Comparison of ENCODE assay signal across 8 mouse cellular contexts in genomic region chr9:57504891-57505290, GRCm38 (mm10). TPM values are rescaled to one million over a fixed set of nuclear protein-coding genes. Genes with fewer than 3 reads are reported as not detected.
DNase-seq lines count a peak whose midpoint lies in the region; ATAC-seq lines count a peak whose summit lies in the region.

No protein-coding gene starts in this region.

- no peak overlapping the region for H3K4me3 ChIP-seq in liver, embryonic 11.5 days (ENCODE audit: low read depth, low read length)
- H3K4me3 ChIP-seq in forebrain, embryonic 15.5 days, result peak overlapping the region; percentile 46
- 0 out of 2 replicates have a peak overlapping the region, but pooled peaks have one; percentile 49 for H3K4me3 ChIP-seq in limb, embryonic 15.5 days
- H3K4me3 ChIP-seq in neural tube, embryonic 15.5 days (replicated peaks), result peak overlapping the region; percentile 51

- H3K4me1 ChIP-seq in liver, embryonic 11.5 days (replicated peaks; ENCODE audit: control insufficient read depth, insufficient read depth, low read length), result peaks cover 36% of the 10 kb centered on the region
- H3K4me1 ChIP-seq in forebrain, embryonic 15.5 days, result peaks cover 62% of the 10 kb centered on the region
- peaks cover 32% of the 10 kb centered on the region for H3K4me1 ChIP-seq in limb, embryonic 15.5 days
- peaks cover 63% of the 10 kb centered on the region for H3K4me1 ChIP-seq in neural tube, embryonic 15.5 days

- H3K36me3 ChIP-seq in liver, embryonic 11.5 days (ENCODE audit: control insufficient read depth, insufficient read depth, low read length), result no peaks in the 10 kb centered on the region
- no peaks in the 10 kb centered on the region for H3K36me3 ChIP-seq in forebrain, embryonic 15.5 days
- H3K36me3 ChIP-seq in limb, embryonic 15.5 days, result no peaks in the 10 kb centered on the region
- no peaks in the 10 kb centered on the region for H3K36me3 ChIP-seq in neural tube, embryonic 15.5 days

- H3K9me3 ChIP-seq in liver, embryonic 11.5 days (ENCODE audit: control insufficient read depth, low read length), result no peaks in the 10 kb centered on the region
- no peaks in the 10 kb centered on the region for H3K9me3 ChIP-seq in forebrain, embryonic 15.5 days
- no peaks in the 10 kb centered on the region for H3K9me3 ChIP-seq in limb, embryonic 15.5 days
- H3K9me3 ChIP-seq in neural tube, embryonic 15.5 days (replicated peaks), result no peaks in the 10 kb centered on the region

- peaks cover 71% of the 10 kb centered on the region for H3K27me3 ChIP-seq in liver, embryonic 11.5 days (replicated peaks; ENCODE audit: control insufficient read depth, insufficient read depth, low read length)
- H3K27me3 ChIP-seq in forebrain, embryonic 15.5 days, result peaks cover 34% of the 10 kb centered on the region
- peaks cover 69% of the 10 kb centered on the region for H3K27me3 ChIP-seq in limb, embryonic 15.5 days
- H3K27me3 ChIP-seq in neural tube, embryonic 15.5 days (replicated peaks), result peaks cover 38% of the 10 kb centered on the region

- WGBS in liver, embryonic 11.5 days, result 43% methylated on average over 10 of the region's 10 CpGs
- 51% methylated on average over 10 of the region's 10 CpGs for WGBS in forebrain, embryonic 15.5 days
- 52% methylated on average over 10 of the region's 10 CpGs for WGBS in limb, embryonic 15.5 days
- WGBS in neural tube, embryonic 15.5 days, result 51% methylated on average over 10 of the region's 10 CpGs

- no peak overlapping the region for H3K27ac ChIP-seq in liver, embryonic 11.5 days (ENCODE audit: low read depth, low read length)
- peak overlapping the region; percentile 79 for H3K27ac ChIP-seq in forebrain, embryonic 15.5 days (replicated peaks)
- H3K27ac ChIP-seq in limb, embryonic 15.5 days, result no peak overlapping the region
- peak overlapping the region; percentile 74; the same call in 1 of the 2 replicates for H3K27ac ChIP-seq in neural tube, embryonic 15.5 days (replicated peaks)

- peak overlapping the region; percentile 43 for H3K4me2 ChIP-seq in liver, embryonic 11.5 days
- peak overlapping the region; percentile 90 for H3K4me2 ChIP-seq in forebrain, embryonic 15.5 days (replicated peaks)
- H3K4me2 ChIP-seq in limb, embryonic 15.5 days, result peak overlapping the region; percentile 98; the same call in 1 of the 2 replicates
- peak overlapping the region; percentile 93 for H3K4me2 ChIP-seq in neural tube, embryonic 15.5 days

- ATAC-seq in liver, embryonic 11.5 days (replicated peaks; ENCODE audit: low FRiP score), result no peak
- ATAC-seq in forebrain, embryonic 15.5 days (replicated peaks), result no peak
- ATAC-seq in limb, embryonic 15.5 days (ENCODE audit: insufficient number of reproducible peaks, low FRiP score, low TSS enrichment, low read depth), result no peak
- no peak for ATAC-seq in neural tube, embryonic 15.5 days (ENCODE audit: low FRiP score)

- DNase-seq in liver, embryonic 11.5 days (ENCODE audit: low spot score), result no peak
- DNase-seq in liver (no peak), MN1 (ENCODE audit: low spot score) (no peak)
- DNase-seq in cerebellum, adult 9-11 months, result no peak
- DNase-seq in testis, postnatal 14 days (ENCODE audit: low spot score), result no peak

- no peak overlapping the region for H3K9ac ChIP-seq in liver, embryonic 11.5 days (ENCODE audit: low read depth, low read length)
- no peak overlapping the region for H3K9ac ChIP-seq in forebrain, embryonic 15.5 days (replicated peaks)
- no peak overlapping the region for H3K9ac ChIP-seq in limb, embryonic 15.5 days
- H3K9ac ChIP-seq in neural tube, embryonic 15.5 days (replicated peaks), result peak overlapping the region; percentile 36; the same call in 1 of the 2 replicates

RNA-seq across cellular contexts. Expression of gene Rpp25, which starts 1.1 kb away (rescaled TPM):
- polyA plus RNA-seq in liver, embryonic 11.5 days (2014; fragmentation: Nextera tagmentation; extraction: Ambion mirVana), result 2.1 and 3.1 TPM in 2 replicates
- 18.8 and 19.6 TPM in 2 replicates for polyA plus RNA-seq in forebrain, embryonic 15.5 days (2015; fragmentation: Nextera tagmentation; extraction: Ambion mirVana)
- 0.40 and 1.1 TPM in 2 replicates for polyA plus RNA-seq in limb, embryonic 15.5 days (2015; fragmentation: Nextera tagmentation; extraction: Ambion mirVana)
- polyA plus RNA-seq in neural tube, embryonic 15.5 days (2015; fragmentation: Nextera tagmentation; extraction: Ambion mirVana), result 17.4 and 23.5 TPM in 2 replicates

RNA-seq across cellular contexts. Expression of gene Cox5a, which starts 16.2 kb away (rescaled TPM):
- 519 and 531 TPM in 2 replicates for polyA plus RNA-seq in liver, embryonic 11.5 days (2014; fragmentation: Nextera tagmentation; extraction: Ambion mirVana)
- polyA plus RNA-seq in forebrain, embryonic 15.5 days (2015; fragmentation: Nextera tagmentation; extraction: Ambion mirVana), result 751 and 752 TPM in 2 replicates
- 411 and 426 TPM in 2 replicates for polyA plus RNA-seq in limb, embryonic 15.5 days (2015; fragmentation: Nextera tagmentation; extraction: Ambion mirVana)
- 949 and 1,085 TPM in 2 replicates for polyA plus RNA-seq in neural tube, embryonic 15.5 days (2015; fragmentation: Nextera tagmentation; extraction: Ambion mirVana)

RNA-seq across cellular contexts. Expression of gene Fam219b, which starts 32.4 kb away (rescaled TPM):
- 14.8 and 15.7 TPM in 2 replicates for polyA plus RNA-seq in liver, embryonic 11.5 days (2014; fragmentation: Nextera tagmentation; extraction: Ambion mirVana)
- polyA plus RNA-seq in forebrain, embryonic 15.5 days (2015; fragmentation: Nextera tagmentation; extraction: Ambion mirVana), result 24.1 and 26.2 TPM in 2 replicates
- polyA plus RNA-seq in limb, embryonic 15.5 days (2015; fragmentation: Nextera tagmentation; extraction: Ambion mirVana), result 26.8 and 27.5 TPM in 2 replicates
- 22.3 and 23.8 TPM in 2 replicates for polyA plus RNA-seq in neural tube, embryonic 15.5 days (2015; fragmentation: Nextera tagmentation; extraction: Ambion mirVana)

RNA-seq across cellular contexts. Expression of gene Scamp5, which starts 37.0 kb away (rescaled TPM):
- polyA plus RNA-seq in liver, embryonic 11.5 days (2014; fragmentation: Nextera tagmentation; extraction: Ambion mirVana), result 9.7 and 12.8 TPM in 2 replicates
- 102 and 106 TPM in 2 replicates for polyA plus RNA-seq in forebrain, embryonic 15.5 days (2015; fragmentation: Nextera tagmentation; extraction: Ambion mirVana)
- 12.7 and 14.2 TPM in 2 replicates for polyA plus RNA-seq in limb, embryonic 15.5 days (2015; fragmentation: Nextera tagmentation; extraction: Ambion mirVana)
- polyA plus RNA-seq in neural tube, embryonic 15.5 days (2015; fragmentation: Nextera tagmentation; extraction: Ambion mirVana), result 91.1 and 112 TPM in 2 replicates

RNA-seq across cellular contexts. Expression of gene Mpi, which starts 47.7 kb away (rescaled TPM):
- 25.8 and 28.0 TPM in 2 replicates for polyA plus RNA-seq in liver, embryonic 11.5 days (2014; fragmentation: Nextera tagmentation; extraction: Ambion mirVana)
- polyA plus RNA-seq in forebrain, embryonic 15.5 days (2015; fragmentation: Nextera tagmentation; extraction: Ambion mirVana), result 62.9 and 69.3 TPM in 2 replicates
- 37.9 and 49.8 TPM in 2 replicates for polyA plus RNA-seq in limb, embryonic 15.5 days (2015; fragmentation: Nextera tagmentation; extraction: Ambion mirVana)
- polyA plus RNA-seq in neural tube, embryonic 15.5 days (2015; fragmentation: Nextera tagmentation; extraction: Ambion mirVana), result 75.8 and 81.7 TPM in 2 replicates

Comparison
In these comparisons a context has a peak if more than half of its experiments do, and no peak if none do; other contexts are left out.
1. H3K27ac ChIP-seq: peak in forebrain, embryonic 15.5 days (single experiment) and neural tube, embryonic 15.5 days (single experiment); none in liver, embryonic 11.5 days (single experiment) and limb, embryonic 15.5 days (single experiment).
2. H3K4me2 ChIP-seq: peak in every context shown above with its lines; median percentile 98 in limb, embryonic 15.5 days; 93 in neural tube, embryonic 15.5 days; 90 in forebrain, embryonic 15.5 days; 43 in liver, embryonic 11.5 days.